Mouse (Mus musculus) olfactory bulb, adult 2 months (tissue): Measurements from ENCODE around the gene Tm4sf19.

Experiments
- CTCF ChIP-seq: fragments of 200-500 bp; IDR thresholded peaks from 2 replicates; pipeline ENCODE4 v1.5.1; 2012; ENCODE audit warnings: low read depth, mild to moderate bottlenecking, low read length, moderate library complexity; ENCODE audit not compliant: insufficient read depth
- POLR2A ChIP-seq: fragments of 200-500 bp; IDR thresholded peaks from 2 replicates; pipeline ENCODE4 v1.6.1; 2012; ENCODE audit warnings: mild to moderate bottlenecking, low read depth, low read length, moderate library complexity; ENCODE audit not compliant: insufficient read depth

DNA sequence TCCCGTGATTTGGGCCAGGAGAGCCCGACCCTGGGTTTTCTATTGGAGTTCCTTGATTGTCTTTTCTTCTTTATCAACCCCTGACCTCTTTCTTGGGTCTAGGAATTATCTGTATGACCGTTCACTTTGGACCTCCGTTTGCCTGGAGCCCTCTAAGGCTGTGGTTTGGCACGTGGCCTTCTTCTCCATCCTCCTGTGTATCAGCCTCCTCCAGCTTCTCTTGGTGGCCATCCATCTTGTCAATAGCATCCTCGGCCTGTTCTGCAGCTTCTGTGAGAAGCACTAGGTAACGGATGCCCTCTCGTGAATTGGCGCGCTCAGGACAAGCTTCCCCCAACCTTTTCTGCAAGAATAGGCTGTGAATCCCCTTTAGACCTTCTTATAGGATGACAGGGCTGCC is 7.4 kb downstream of the Tm4sf19 start:
- TF ChIP-seq CTCF (no peak), POLR2A (no peak)
